Mouse (Mus musculus): Measurements from ENCODE around the gene Marc1.

The Marc1 gene

DNA sequence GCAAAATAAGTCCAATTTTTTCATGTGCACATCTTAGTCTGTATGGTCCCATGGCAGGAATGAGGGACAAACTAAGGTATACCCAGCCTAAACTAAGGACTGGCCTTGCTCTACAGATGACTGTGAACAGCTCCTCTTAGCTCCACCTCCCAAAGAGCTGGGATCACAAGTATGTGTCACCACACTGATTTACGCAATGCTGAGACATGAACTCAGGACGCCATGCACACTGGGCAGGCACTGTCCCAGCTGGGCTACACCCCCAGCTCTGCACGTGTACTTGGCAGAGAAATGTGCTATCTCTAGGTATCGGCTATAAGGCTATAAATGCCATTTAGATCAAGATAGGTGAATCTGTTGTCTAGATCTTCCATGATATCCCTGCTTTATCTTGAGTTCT is 49.1 kb downstream of the Marc1 start:
- DNase-seq (ENCODE audit: low spot score) = no peak

DNA sequence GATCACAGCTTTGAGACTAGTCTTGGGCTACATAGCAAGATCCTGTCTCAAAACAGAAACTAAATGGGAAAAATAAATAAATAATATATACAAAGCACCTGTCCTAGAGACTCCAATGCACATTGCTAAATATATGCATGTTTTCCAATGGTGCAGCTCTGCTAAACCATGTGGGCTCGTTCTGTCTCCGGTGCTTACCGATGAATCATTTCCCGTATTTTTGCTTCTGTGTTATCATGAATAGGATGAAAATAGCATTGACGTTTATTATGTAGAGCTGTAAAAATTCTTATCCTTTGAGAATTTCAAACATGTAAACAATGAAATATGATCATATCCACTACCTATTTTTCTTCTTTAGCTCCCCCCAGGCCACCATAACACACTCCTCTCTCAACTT is 58.4 kb downstream of the Marc1 start:
- DNase-seq (ENCODE audit: low spot score) = no peak

DNA sequence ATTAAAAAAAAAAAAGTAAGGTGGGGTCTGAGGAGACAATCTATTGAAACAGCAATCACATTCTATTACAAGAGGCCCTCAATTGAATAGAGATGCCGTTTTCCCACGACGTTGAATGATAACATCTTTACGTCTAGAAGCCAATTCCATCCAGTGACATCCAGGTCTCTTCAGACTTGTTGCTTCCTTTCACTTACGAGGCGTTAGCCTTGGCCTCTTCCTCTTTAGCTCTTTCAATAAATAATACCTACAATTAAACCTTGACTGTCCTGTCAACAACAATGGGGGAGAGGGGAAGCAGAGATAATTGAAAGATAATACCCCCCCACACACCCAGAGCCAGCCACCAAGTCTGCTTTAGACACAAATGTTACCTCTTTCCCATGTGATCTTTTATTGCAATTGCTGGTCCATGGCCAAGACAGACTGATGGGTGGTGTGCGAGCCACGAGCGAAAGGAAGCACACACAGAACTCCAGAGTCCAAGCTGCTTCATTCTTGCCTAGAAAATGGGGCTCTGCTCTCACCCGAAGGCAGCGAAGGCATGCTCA is 60.9 kb downstream of the Marc1 start:
- no peak for DNase-seq (ENCODE audit: low spot score)

DNA sequence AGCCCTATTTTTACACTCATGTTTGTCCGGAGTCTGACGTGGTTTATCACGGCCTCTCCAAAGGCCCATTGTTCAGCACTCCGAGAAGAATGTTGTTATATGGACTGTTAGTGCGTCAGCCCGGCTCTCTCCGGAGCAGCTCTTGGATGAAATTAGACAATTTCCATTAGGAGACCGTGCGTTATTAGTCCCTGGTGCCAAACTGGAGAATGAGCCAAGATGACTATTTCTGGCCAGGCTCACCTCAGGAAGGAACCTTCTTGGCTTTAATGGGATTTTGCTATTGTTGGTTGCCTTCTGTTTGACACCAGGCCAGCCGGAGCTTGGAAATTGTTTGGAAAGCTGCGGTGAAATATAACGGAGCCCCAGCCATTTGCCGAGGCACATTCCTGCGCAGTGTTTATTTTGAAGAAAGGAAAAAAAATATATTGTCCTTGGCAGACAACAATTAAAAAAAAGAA is 62.4 kb downstream of the Marc1 start:
- no peak for DNase-seq (ENCODE audit: low spot score)

DNA sequence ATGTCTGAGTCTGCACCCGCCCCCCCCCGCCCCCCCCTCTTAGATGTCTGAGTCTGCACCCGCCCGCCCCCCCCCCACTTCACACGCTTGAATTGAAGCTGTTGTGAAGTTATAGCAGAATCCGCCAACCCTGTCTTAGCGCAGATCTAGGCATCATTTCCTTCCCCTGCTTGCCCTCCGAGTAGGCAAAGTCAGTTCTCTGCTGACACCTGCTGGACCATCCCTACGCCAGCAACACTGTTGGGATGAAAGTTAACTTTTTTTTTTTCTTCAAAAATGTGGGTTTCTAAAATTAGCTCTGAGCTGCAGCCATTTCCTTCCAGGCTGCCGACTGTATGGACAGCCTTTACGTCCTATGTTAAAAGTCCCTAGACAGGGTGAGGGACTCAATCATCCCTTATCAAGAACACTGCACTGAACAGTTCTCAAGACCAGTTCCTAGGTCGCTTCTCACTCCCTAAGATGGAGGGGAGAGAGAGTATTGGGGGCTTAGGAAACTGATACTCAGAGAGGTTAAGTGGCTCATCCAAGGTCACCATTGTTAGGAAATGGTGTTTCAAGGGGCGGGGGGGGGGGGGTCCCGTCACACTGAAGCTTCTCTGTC is 73.1 kb downstream of the Marc1 start:
- DNase-seq (ENCODE audit: low spot score) = peak; percentile 50

DNA sequence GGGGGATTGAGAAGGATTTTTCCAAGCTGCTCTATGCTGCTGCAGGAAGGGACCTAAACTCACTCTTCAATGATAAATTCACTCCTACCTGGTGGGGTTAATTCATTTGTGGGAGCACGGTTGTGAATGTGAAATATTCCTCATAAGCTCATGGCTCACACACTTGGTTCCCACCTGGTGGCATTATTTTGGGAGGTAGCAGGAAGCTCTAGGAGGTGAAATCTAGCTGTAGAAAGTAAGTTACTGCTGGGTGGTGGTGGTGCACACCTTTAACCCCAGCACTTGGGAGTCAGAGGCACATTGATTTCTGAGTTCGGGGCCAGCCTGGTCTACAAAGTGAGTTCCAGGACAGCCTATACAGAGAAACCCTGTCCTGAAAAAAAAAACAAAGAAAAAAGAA is 73.9 kb downstream of the Marc1 start:
- no peak for DNase-seq (ENCODE audit: low spot score)
